ENCODE assay signal across 10 mouse cellular contexts in genomic region chr9:118255751-118256266, GRCm38 (mm10).
DNase-seq lines count a peak whose midpoint lies in the region; ATAC-seq lines count a peak whose summit lies in the region.
"Had no signal": no experiment of that assay in that cellular context is flagged by ENCODE, and none has a peak within 500 bp of the region (broad histone marks: within the 10 kb centered on the region; RNA-seq: fewer than 3 reads in every experiment).

No protein-coding gene starts in this region.

- H3K4me1 ChIP-seq in embryonic facial prominence, embryonic 11.5 days (ENCODE audit: control insufficient read depth, insufficient read depth, low read length) = no peaks in the 10 kb centered on the region
- peaks cover 4% of the 10 kb centered on the region; the same call in 1 of the 2 replicates for H3K4me1 ChIP-seq in hindbrain, embryonic 16.5 days (ENCODE audit: control insufficient read depth, insufficient read depth, low read depth, low read length)
- H3K4me1 ChIP-seq in neural tube, embryonic 13.5 days (replicated peaks) = peaks cover 9% of the 10 kb centered on the region

- no peaks in the 10 kb centered on the region for H3K27me3 ChIP-seq in embryonic facial prominence, embryonic 11.5 days (ENCODE audit: control insufficient read depth, insufficient read depth, low read length)
- H3K27me3 ChIP-seq in hindbrain, embryonic 16.5 days (replicated peaks; ENCODE audit: control insufficient read depth, insufficient read depth, low read length) = no peaks in the 10 kb centered on the region
- H3K27me3 ChIP-seq in neural tube, embryonic 13.5 days = no peaks in the 10 kb centered on the region

- H3K4me2 ChIP-seq in embryonic facial prominence, embryonic 11.5 days (ENCODE audit: low read depth, low read length) = no peak overlapping the region
- no peak overlapping the region for H3K4me2 ChIP-seq in hindbrain, embryonic 16.5 days (ENCODE audit: low read length)
- H3K4me2 ChIP-seq in neural tube, embryonic 13.5 days = peak overlapping the region; percentile 7; the same call in 1 of the 2 replicates

- no peaks in the 10 kb centered on the region for H3K36me3 ChIP-seq in embryonic facial prominence, embryonic 11.5 days (replicated peaks; ENCODE audit: control insufficient read depth, insufficient read depth, low read depth, low read length)
- no peaks in the 10 kb centered on the region for H3K36me3 ChIP-seq in hindbrain, embryonic 16.5 days (ENCODE audit: control insufficient read depth, insufficient read depth, low read length)
- H3K36me3 ChIP-seq in neural tube, embryonic 13.5 days = no peaks in the 10 kb centered on the region

- H3K27ac ChIP-seq in embryonic facial prominence, embryonic 11.5 days (replicated peaks; ENCODE audit: low read depth, low read length) = no peak overlapping the region
- no peak overlapping the region for H3K27ac ChIP-seq in hindbrain, embryonic 16.5 days (ENCODE audit: low read depth, low read length)
- no peak overlapping the region for H3K27ac ChIP-seq in neural tube, embryonic 13.5 days (replicated peaks)
- H3K27ac ChIP-seq: gastrocnemius, adult 2 months had no signal

- no peaks in the 10 kb centered on the region for H3K9me3 ChIP-seq in embryonic facial prominence, embryonic 11.5 days (replicated peaks; ENCODE audit: control insufficient read depth, low read length)
- no peaks in the 10 kb centered on the region for H3K9me3 ChIP-seq in hindbrain, embryonic 16.5 days (ENCODE audit: control insufficient read depth, low read length)
- no peaks in the 10 kb centered on the region for H3K9me3 ChIP-seq in neural tube, embryonic 13.5 days

- no peak overlapping the region for H3K4me3 ChIP-seq in embryonic facial prominence, embryonic 11.5 days (ENCODE audit: low read depth, low read length)
- H3K4me3 ChIP-seq in hindbrain, embryonic 16.5 days (ENCODE audit: low read length) = no peak overlapping the region
- H3K4me3 ChIP-seq in neural tube, embryonic 13.5 days = no peak overlapping the region
- H3K4me3 ChIP-seq: gastrocnemius, adult 2 months had no signal

- H3K9ac ChIP-seq in embryonic facial prominence, embryonic 11.5 days (replicated peaks; ENCODE audit: low read length) = no peak overlapping the region
- no peak overlapping the region for H3K9ac ChIP-seq in hindbrain, embryonic 16.5 days (ENCODE audit: low read depth, low read length)
- no peak overlapping the region for H3K9ac ChIP-seq in neural tube, embryonic 13.5 days

- 12% methylated on average over 11 of the region's 11 CpGs for WGBS in embryonic facial prominence, embryonic 11.5 days
- 11% methylated on average over 11 of the region's 11 CpGs for WGBS in hindbrain, embryonic 16.5 days
- 7% methylated on average over 11 of the region's 11 CpGs for WGBS in neural tube, embryonic 13.5 days

- peak; percentile 10 to 22 for DNase-seq in cerebellum, postnatal 25 days
- DNase-seq in cerebellum, adult 8-10 months = no peak
- DNase-seq in embryonic facial prominence, embryonic 11.5 days (ENCODE audit: low spot score) = peak; percentile 36
- DNase-seq in B cell, adult 2 months = no peak
- no peak for DNase-seq in yolk sac, embryonic 10.5 days (ENCODE audit: low spot score)
- DNase-seq in thymus, adult 18-20 months = no peak
- DNase-seq: gastrocnemius, adult 2 months; heart, postnatal 36 days had no signal

- no peak for ATAC-seq in embryonic facial prominence, embryonic 11.5 days (replicated peaks; ENCODE audit: insufficient number of reproducible peaks, low FRiP score, low TSS enrichment, low read depth)
- peak; percentile 92 for ATAC-seq in hindbrain, embryonic 16.5 days
- ATAC-seq in neural tube, embryonic 13.5 days (ENCODE audit: low read depth) = peak; percentile 77

Comparison
In these comparisons a context has a peak if more than half of its experiments do, and no peak if none do; other contexts are left out.
1. DNase-seq: peak in cerebellum, postnatal 25 days (2 of 2) and embryonic facial prominence, embryonic 11.5 days (single experiment); none in cerebellum, adult 8-10 months (single experiment), B cell, adult 2 months (0 of 2), yolk sac, embryonic 10.5 days (single experiment) and thymus, adult 18-20 months (0 of 2).